Mouse (Mus musculus) MEL (cell line): Measurements from ENCODE around the gene Stra6. TPM values are rescaled to one million over a fixed set of nuclear protein-coding genes. Genes with fewer than 3 reads are reported as not detected.

Source experiments
- DNase-seq: peaks from one replicate; pipeline ENCODE4 v3.0.0; 2011; ENCODE audit warnings: low read depth, low spot score
- H3K27ac ChIP-seq: 2 replicates; pipeline ENCODE4 v1.5.1; 2012; ENCODE audit warnings: low read depth, mild to moderate bottlenecking, control low read depth, low read length, moderate library complexity; ENCODE audit not compliant: control insufficient read depth
- H3K27me3 ChIP-seq, 2 experiments: fragments of 150-350 bp in 1 of 2; sonication (generic) in 1 of 2; 2 replicates each; pipeline ENCODE4 v1.6.1; 2012; ENCODE audit warnings: low read length in 2 of 2, mild to moderate bottlenecking in 2 of 2, improper control_type of control experiment in 1 of 2, moderate library complexity in 1 of 2; ENCODE audit not compliant: insufficient read depth in 2 of 2, control insufficient read depth in 1 of 2
- H3K36me3 ChIP-seq, 2 experiments: 2 replicates each; pipeline ENCODE4 v1.6.1; 2012 to 2014; ENCODE audit warnings: low read length in 2 of 2, improper control_type of control experiment in 1 of 2, inconsistent platforms in 1 of 2, mild to moderate bottlenecking in 1 of 2; ENCODE audit not compliant: insufficient read depth in 2 of 2, control insufficient read depth in 1 of 2
- H3K4me1 ChIP-seq, 2 experiments: fragments of 150-350 bp in 1 of 2; sonication (generic) in 1 of 2; 2 replicates each; pipeline ENCODE4 v1.6.1; 2012; ENCODE audit warnings: low read length in 2 of 2, improper control_type of control experiment in 1 of 2, mild to moderate bottlenecking in 1 of 2; ENCODE audit not compliant: insufficient read depth in 2 of 2, control insufficient read depth in 1 of 2
- H3K4me3 ChIP-seq, 2 experiments: fragments of 150-350 bp in 1 of 2; sonication (generic) in 1 of 2; 2 replicates each; pipeline ENCODE4 v1.5.1; 2012; ENCODE audit warnings: low read depth in 2 of 2, low read length in 2 of 2, mild to moderate bottlenecking in 2 of 2, moderate library complexity in 2 of 2, control low read depth in 1 of 2, improper control_type of control experiment in 1 of 2; ENCODE audit not compliant: control insufficient read depth in 1 of 2, insufficient read depth in 1 of 2
- H3K79me2 ChIP-seq: 2 replicates; pipeline ENCODE4 v1.6.1; 2012; ENCODE audit warnings: mild to moderate bottlenecking, low read length, moderate library complexity; ENCODE audit not compliant: control insufficient read depth, poor library complexity, insufficient read depth
- H3K9ac ChIP-seq: 2 replicates; pipeline ENCODE4 v1.6.1; 2012; ENCODE audit warnings: low read depth, mild to moderate bottlenecking, control low read depth, low read length, moderate library complexity; ENCODE audit not compliant: control insufficient read depth, poor library complexity, severe bottlenecking
- H3K9me3 ChIP-seq: fragments of 150-350 bp; sonication (generic); replicated peaks from 2 replicates; pipeline ENCODE4 v1.6.1; 2012; ENCODE audit warnings: mild to moderate bottlenecking, low read length, improper control_type of control experiment, moderate library complexity; ENCODE audit not compliant: insufficient read depth
- CHD1 ChIP-seq: IDR thresholded peaks from 2 replicates; pipeline ENCODE4 v1.6.1; 2012; ENCODE audit warnings: low read depth, mild to moderate bottlenecking, inconsistent platforms, low read length, improper control_type of control experiment
- CTCF ChIP-seq, 3 experiments: IDR thresholded peaks in 2 of 3; conservative IDR thresholded peaks in 1 of 3; 2 replicates each; pipeline ENCODE4 v1.5.1; 2011 to 2012; ENCODE audit warnings: low read length in 3 of 3, low read depth in 2 of 3, mild to moderate bottlenecking in 2 of 3, improper control_type of control experiment in 1 of 3, inconsistent platforms in 1 of 3, mixed read lengths in 1 of 3, moderate library complexity in 1 of 3; ENCODE audit not compliant: control insufficient read depth in 1 of 3, insufficient read depth in 1 of 3, poor library complexity in 1 of 3, severe bottlenecking in 1 of 3
- ELF1 ChIP-seq: IDR thresholded peaks from 2 replicates; pipeline ENCODE4 v1.6.1; 2014; ENCODE audit warnings: low read depth, mild to moderate bottlenecking, inconsistent platforms, low read length, improper control_type of control experiment, moderate library complexity
- HCFC1 ChIP-seq: IDR thresholded peaks from 2 replicates; pipeline ENCODE4 v1.6.1; 2012; ENCODE audit warnings: low read depth, mild to moderate bottlenecking, inconsistent platforms, low read length, improper control_type of control experiment, moderate library complexity
- JUND ChIP-seq: IDR thresholded peaks from 2 replicates; pipeline ENCODE4 v1.6.1; 2011; ENCODE audit warnings: low read depth, mild to moderate bottlenecking, improper control_type of control experiment, low read length
- KAT2A ChIP-seq: conservative IDR thresholded peaks from 2 replicates; pipeline ENCODE4 v1.6.1; 2012; ENCODE audit warnings: low read depth, low read length, improper control_type of control experiment, inconsistent platforms
- MAZ ChIP-seq: IDR thresholded peaks from 2 replicates; pipeline ENCODE4 v1.6.1; 2012; ENCODE audit warnings: low read depth, mild to moderate bottlenecking, inconsistent platforms, low read length, improper control_type of control experiment
- MXI1 ChIP-seq: IDR thresholded peaks from 2 replicates; pipeline ENCODE4 v1.6.1; 2011; ENCODE audit warnings: mild to moderate bottlenecking, low read depth, low read length, improper control_type of control experiment
- MYB ChIP-seq: IDR thresholded peaks from 2 replicates; pipeline ENCODE4 v1.6.1; 2011; ENCODE audit warnings: mild to moderate bottlenecking, low read depth, low read length, improper control_type of control experiment
- NELFE ChIP-seq: IDR thresholded peaks from 2 replicates; pipeline ENCODE4 v1.6.1; 2011; ENCODE audit warnings: low read depth, low read length, improper control_type of control experiment
- NRF1 ChIP-seq: IDR thresholded peaks from 2 replicates; pipeline ENCODE4 v1.6.1; 2014; ENCODE audit warnings: low read depth, mild to moderate bottlenecking, inconsistent platforms, low read length, improper control_type of control experiment, moderate library complexity; ENCODE audit not compliant: poor library complexity, insufficient read depth, severe bottlenecking
- POLR2AphosphoS2 ChIP-seq: IDR thresholded peaks from 2 replicates; pipeline ENCODE4 v1.6.1; 2011; ENCODE audit warnings: low read length, improper control_type of control experiment
- POLR2AphosphoS5 ChIP-seq: IDR thresholded peaks from 2 replicates; pipeline ENCODE4 v1.6.1; 2012; ENCODE audit warnings: low read depth, borderline replicate concordance, mild to moderate bottlenecking, inconsistent platforms, low read length, moderate library complexity, mixed read lengths
- RAD21 ChIP-seq: IDR thresholded peaks from 2 replicates; pipeline ENCODE4 v1.6.1; 2011; ENCODE audit warnings: mild to moderate bottlenecking, low read depth, low read length, improper control_type of control experiment
- SIN3A ChIP-seq: IDR thresholded peaks from 2 replicates; pipeline ENCODE4 v1.6.1; 2012; ENCODE audit warnings: low read length, improper control_type of control experiment, inconsistent platforms
- TAL1 ChIP-seq: IDR thresholded peaks from 2 replicates; pipeline ENCODE4 v1.6.1; 2012; ENCODE audit warnings: mild to moderate bottlenecking, inconsistent platforms, low read length, moderate library complexity, mixed read lengths
- TBP ChIP-seq: IDR thresholded peaks from 2 replicates; pipeline ENCODE4 v1.8.0; 2011; ENCODE audit warnings: low read depth, low read length, improper control_type of control experiment
- USF2 ChIP-seq, 2 experiments: IDR thresholded peaks; 2 replicates each; pipeline ENCODE4 v1.6.1; 2011 to 2012; ENCODE audit warnings: improper control_type of control experiment in 2 of 2, low read length in 2 of 2, borderline replicate concordance in 1 of 2, inconsistent platforms in 1 of 2, low read depth in 1 of 2, mild to moderate bottlenecking in 1 of 2; ENCODE audit not compliant: insufficient read depth in 1 of 2
- ZC3H11A ChIP-seq: IDR thresholded peaks from 2 replicates; pipeline ENCODE4 v1.6.1; 2012; ENCODE audit warnings: low read depth, mild to moderate bottlenecking, inconsistent platforms, low read length, improper control_type of control experiment
- ZKSCAN1 ChIP-seq: IDR thresholded peaks from 2 replicates; pipeline ENCODE4 v1.6.1; 2012; ENCODE audit warnings: low read depth, mild to moderate bottlenecking, inconsistent platforms, low read length, improper control_type of control experiment, moderate library complexity
- ZMIZ1 ChIP-seq: IDR thresholded peaks from 2 replicates; pipeline ENCODE4 v1.6.1; 2012; ENCODE audit warnings: low read depth, mild to moderate bottlenecking, inconsistent platforms, low read length, improper control_type of control experiment, moderate library complexity
- polyA plus RNA-seq, 2 experiments: library from polyadenylated mRNA; stranded (reverse) in 1 of 2; unstranded in 1 of 2; fragments of >175 nt in 1 of 2; fragments of >200 nt in 1 of 2; gene quantifications; 2 replicates each; pipeline versions ENCODE4 v1.2.1 to v1.2.4; 2012; ENCODE audit warnings: low replicate concordance in 2 of 2, low read depth in 1 of 2; ENCODE audit not compliant: insufficient read length in 2 of 2, insufficient read depth in 1 of 2, missing spikeins in 1 of 2
- total RNA-seq: library from RNA; depleted of rRNA; stranded (reverse); fragments of 300-350 nt; gene quantifications from 2 replicates; pipeline ENCODE4 v1.2.3, GENCODE M21; 2012

Stra6 gene
- total and polyA plus RNA-seq, 3 experiments, result not detected

- Histone ChIP-seq H3K9ac (no peak overlapping the region), H3K4me3 (no peak overlapping the region)
- TF ChIP-seq JUND (no peak), NELFE (no peak), TBP (no peak), ZKSCAN1 (no peak), ZMIZ1 (no peak), CTCF (IDR thresholded peaks at IDR 0.05 in 2 of 3, conservative IDR thresholded peaks at IDR 0.05 in 1 of 3; ENCODE audit: control insufficient read depth in 1 of 3, insufficient read depth in 1 of 3, low read depth in 2 of 3, low read length in 3 of 3, poor library complexity in 1 of 3, severe bottlenecking in 1 of 3) (no peak), MYB (no peak), CHD1 (no peak), NRF1 (no peak), RAD21 (no peak), SIN3A (no peak), ELF1 (no peak), MAZ (no peak), POLR2AphosphoS5 (no peak), KAT2A (no peak), ZC3H11A (no peak)
- TF ChIP-seq, all 39 proteins: peak for 0
- Histone ChIP-seq H3K36me3 (no peaks in the 10 kb centered on the region), H3K9me3 (no peaks in the 10 kb centered on the region), H3K27ac (no peak overlapping the region), H3K27me3 (no peaks in the 10 kb centered on the region; a peak in 1 of 4 replicates), H3K79me2 (no peaks in the 10 kb centered on the region), H3K4me1 (peaks cover 0 to 19% of the 10 kb centered on the region in 2 experiments; a peak in 2 of 4 replicates)
- DNase-seq, result peak; percentile 66
These were observed 2.6 kb upstream of the Stra6 start for GRCm38 (mm10) chr9:58060677-58061667.

GRCm38 (mm10) chr9:58065532-58065931, 1.9 kb downstream of the Stra6 start:
- no peak for DNase-seq
- TF ChIP-seq POLR2AphosphoS2 (no peak), ELF1 (no peak), TAL1 (no peak), CTCF (IDR thresholded peaks at IDR 0.05 in 2 of 3, conservative IDR thresholded peaks at IDR 0.05 in 1 of 3; ENCODE audit: control insufficient read depth in 1 of 3, insufficient read depth in 1 of 3, low read depth in 2 of 3, low read length in 3 of 3, poor library complexity in 1 of 3, severe bottlenecking in 1 of 3) (no peak), MXI1 (no peak), HCFC1 (no peak), MAZ (no peak), CHD1 (no peak), USF2 (IDR thresholded peaks at IDR 0.05; ENCODE audit: borderline replicate concordance in 1 of 2, insufficient read depth in 1 of 2, low read depth in 1 of 2, low read length in 2 of 2) (no peak)
- H3K9me3 ChIP-seq, result no peaks in the 10 kb centered on the region
- H3K36me3 ChIP-seq, result no peaks in the 10 kb centered on the region
- H3K27ac ChIP-seq, result no peak overlapping the region
- H3K4me3 ChIP-seq, result no peak overlapping the region
- no peak overlapping the region for H3K9ac ChIP-seq
- peaks cover 0 to 18% of the 10 kb centered on the region in 2 experiments; a peak in 2 of 4 replicates for H3K4me1 ChIP-seq
- H3K27me3 ChIP-seq, result peaks cover 0 to 5% of the 10 kb centered on the region in 2 experiments; a peak in 3 of 4 replicates
- H3K79me2 ChIP-seq, result no peaks in the 10 kb centered on the region
